Mouse (Mus musculus) layer of hippocampus, adult 9-11 months (tissue): ENCODE measurements at regions not wholly inside any gene's neighbourhood (a gene's known extent, or its start where the extent isn't known, plus 50 kb on each side); places are given as distances from the start of the nearest gene placed in this dataset.
A peak's percentile ranks its signal among the peaks of the same experiment; 100 is the strongest.

Experiments used
- DNase-seq: peaks from one replicate; pipeline ENCODE4 v3.0.0; 2022

DNA sequence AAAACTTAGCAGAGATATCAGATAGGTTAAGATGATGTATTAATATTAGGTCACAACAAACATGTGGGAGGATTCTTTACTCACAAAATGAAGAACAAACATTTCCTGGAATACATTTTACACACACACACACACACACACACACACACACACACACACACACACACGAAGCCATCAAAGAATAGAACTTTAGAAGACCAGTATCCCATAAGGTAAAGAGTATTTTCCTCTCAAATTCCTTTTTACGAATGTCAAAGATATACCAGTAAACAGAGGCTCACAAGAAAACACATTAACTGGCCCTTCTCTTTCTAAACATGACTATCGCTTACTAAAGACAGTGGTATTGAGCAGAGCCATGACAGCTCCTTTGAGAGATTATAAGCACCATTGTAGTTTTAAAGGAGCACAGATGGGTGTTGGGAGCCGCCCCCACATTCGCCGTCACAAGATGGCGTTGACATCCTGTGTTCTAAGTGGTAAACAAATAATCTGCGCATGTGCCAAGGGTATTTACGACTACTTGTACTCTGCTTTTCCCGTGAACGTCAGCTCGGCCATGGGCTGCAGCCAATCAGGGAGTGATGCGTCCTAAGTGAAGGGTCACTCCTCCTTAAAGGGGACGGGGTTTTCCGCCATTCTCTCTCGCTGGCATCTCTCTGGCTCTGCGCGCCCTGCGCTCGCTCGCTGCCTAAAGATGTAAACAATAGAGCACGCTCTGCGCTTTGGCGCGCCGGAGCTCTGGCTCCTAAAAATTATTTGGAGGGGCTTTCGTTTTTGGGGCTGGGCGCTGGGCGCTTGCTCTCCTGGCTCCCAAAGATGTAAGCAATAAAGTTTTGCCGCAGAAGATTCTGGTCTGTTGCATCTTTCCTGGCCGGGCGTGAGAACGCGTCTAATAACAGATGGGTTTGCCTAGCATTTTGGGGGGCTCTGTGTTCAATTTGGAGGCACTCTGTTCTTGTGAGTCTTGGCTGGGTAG, 160.0 kb downstream of the Csl start:
- peak; percentile 73 for DNase-seq

DNA sequence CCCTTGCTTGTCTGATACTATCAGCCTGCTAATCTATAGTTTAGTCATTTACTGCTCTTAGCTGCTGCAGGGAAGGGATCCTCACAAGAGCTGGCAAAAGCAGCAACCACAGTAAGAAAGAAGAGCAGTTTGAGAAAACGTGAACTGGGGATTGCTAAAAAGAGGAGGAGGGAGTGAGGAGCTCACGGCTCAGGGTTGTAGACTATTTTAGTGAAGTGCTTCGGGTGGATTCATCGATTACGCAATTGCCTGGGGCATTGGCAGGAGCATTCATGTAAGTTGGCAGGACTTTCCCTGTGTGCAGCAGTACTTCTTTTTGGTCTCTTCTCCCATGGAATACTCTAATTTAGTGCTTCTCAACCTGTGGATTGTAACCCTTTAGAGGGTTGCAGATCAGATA, 157.1 kb downstream of the Csl start:
- peak; percentile 33 for DNase-seq

DNA sequence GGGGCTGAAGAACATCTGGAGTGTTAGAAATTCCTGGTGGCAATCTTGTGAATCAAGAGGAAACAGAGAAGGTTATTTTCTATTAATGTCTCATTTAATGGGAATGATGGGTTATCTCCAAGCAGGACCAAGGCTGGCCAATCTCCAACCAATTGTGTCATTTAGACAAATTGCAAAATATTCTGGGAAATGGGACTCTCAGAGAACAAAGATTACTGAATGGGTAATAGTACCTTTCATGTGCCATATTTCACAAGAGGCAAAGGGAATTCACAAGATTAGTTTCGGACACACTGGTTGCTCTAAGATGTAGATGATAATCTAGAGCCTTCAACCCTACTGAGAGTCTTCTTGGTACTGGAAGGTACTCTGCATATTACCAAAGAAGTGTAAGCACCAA, 155.3 kb downstream of the Csl start:
- no peak for DNase-seq

DNA sequence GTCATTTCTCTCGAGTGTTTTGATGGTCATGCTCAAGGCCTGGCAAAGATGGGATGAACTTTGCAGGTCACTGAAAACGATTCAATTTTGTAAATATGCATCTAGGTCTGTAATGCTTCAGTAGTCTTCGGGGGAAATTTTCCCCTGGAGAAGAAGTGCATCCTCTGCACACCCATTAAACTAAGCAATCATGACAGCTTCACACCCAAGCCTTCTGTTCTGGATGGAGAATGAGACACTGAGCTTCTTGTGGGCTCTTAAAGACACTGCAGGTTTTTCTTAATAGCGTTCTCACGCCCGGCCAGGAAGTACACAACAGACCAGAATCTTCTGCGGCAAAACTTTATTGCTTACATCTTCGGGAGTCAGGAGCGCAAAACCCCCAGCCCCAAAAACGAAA, 151.0 kb downstream of the Csl start:
- no peak for DNase-seq

DNA sequence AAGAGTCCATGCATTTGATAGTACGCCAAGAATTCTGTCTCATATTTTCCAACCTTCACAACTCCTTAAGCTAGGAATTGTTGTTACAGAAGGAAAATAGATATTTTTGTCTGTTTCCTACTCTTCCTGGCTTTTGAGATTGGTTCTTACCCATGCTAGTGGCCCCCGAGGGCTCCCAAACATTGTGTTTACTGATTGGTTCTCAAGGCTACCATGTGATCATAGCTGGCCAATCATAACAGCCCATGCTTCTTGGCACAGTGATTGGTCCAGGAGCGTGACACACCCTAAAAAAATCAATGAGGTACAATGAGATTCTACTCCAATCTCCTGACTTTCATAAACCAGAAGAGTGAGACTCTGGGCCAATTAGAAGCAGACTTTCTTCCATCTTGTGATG, 150.0 kb downstream of the Csl start:
- no peak for DNase-seq

DNA sequence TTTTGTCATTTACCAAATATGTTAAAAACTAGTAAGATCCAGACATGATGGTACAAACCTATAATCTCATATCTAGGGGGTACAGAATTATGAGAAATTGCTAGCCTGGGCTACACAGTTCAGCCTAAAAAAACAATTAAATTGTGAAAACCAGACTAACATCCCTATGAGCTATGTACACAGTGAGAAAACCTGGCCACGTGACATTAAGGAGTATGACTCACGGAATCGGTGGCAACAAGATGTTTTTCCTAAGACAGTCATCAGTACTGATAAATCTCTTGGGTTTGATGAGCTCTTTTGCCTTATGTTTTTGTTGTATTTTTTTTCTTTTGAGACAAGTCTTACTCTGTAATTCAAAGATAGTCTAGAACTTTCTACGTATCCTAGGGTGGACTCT, 148.6 kb downstream of the Csl start:
- DNase-seq, result no peak

DNA sequence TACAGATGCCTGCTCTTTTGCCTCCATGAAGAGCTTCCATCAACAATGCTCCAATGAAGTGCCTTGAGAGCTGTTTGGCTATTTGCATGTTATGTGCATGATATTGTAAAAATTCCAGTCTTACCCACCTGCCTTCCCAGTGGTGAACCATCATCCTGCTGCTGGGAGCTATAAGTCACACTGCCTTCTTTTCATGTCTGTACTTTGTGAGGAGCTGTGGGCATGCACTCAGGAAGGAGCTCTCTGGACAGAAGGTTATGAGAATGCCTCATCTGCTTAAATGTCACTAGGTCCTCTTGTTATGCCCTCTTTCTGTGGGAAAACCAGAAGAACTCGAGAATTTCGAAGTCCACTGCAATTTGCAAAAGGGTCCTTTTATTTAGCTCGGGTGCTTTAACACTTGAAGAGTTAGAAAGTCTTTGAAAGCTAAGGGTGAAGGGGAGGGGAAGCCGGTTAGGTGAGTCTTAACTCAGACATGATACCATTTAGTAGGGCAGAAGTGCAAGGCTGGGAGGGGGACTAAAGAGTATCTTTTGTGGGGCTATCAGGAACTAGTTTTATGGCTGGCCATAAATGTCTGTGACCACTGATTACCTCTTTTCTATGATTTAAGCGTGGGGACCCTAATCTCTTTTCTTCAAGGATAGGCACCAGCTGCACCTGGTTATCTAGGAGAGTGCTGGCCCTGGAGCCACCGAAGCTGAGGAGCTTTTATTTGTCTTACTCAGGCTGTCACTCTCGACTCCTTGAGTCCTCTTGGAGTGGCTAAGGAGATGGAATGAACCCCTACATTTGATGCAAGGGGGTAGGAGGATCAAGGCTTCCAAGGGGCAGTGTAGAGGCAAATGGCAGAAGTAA, 144.8 kb downstream of the Csl start:
- no peak for DNase-seq

DNA sequence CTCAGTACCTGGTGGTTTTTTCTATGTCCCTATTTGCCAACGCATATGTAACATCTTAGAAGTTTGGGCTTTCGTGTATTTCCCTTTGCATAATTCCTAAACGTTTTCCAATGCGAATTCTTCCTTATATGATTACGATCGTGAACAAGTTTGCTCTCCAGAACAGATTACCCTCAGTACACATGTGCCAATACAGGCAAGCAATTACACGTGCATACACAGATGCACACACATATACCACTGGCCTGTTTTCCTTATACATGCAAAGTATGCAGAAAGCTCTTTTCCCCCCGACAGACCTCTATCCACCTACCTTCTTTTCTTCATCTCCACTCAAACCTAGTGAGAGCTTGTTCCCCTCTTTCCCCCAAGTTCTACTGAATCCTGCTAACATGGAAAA, 144.1 kb downstream of the Csl start:
- no peak for DNase-seq

DNA sequence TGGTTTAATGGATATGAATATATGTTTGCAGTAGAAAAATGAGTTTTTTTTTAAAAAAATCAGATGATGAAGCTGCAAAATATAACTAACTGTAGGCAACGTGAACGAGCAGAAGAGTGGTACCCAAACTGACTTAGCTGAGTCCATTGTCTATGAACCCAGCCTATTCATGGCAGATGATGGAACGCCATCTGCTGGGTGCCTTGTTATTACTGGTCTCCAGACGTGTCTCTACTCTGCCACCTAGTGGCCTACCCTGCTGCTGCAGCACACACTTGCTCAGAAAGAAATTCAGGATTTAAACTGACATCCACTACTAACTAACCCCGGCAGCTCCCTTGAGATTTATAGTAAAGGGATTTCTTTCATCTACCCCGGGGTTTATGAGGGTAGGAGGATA, 143.7 kb downstream of the Csl start:
- peak; percentile 92 for DNase-seq

DNA sequence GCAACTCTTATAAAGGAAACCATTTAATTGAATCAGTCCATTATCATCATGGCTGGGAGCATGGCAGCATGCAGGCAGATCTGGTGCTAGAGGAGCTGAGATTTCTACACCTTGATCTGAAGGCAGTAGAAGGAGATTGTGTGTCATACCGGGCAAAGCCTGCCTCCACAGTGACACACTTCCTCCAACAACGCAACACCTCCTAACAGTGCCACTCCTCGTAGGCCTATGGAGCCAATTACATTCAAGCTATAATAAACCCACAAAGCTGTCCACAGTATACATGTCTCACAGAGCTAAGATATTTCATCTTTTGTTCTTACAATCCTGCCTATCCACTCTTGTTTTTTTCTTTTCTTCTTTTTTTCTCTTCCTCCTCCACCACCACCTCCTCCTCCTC, 141.8 kb downstream of the Csl start:
- no peak for DNase-seq

DNA sequence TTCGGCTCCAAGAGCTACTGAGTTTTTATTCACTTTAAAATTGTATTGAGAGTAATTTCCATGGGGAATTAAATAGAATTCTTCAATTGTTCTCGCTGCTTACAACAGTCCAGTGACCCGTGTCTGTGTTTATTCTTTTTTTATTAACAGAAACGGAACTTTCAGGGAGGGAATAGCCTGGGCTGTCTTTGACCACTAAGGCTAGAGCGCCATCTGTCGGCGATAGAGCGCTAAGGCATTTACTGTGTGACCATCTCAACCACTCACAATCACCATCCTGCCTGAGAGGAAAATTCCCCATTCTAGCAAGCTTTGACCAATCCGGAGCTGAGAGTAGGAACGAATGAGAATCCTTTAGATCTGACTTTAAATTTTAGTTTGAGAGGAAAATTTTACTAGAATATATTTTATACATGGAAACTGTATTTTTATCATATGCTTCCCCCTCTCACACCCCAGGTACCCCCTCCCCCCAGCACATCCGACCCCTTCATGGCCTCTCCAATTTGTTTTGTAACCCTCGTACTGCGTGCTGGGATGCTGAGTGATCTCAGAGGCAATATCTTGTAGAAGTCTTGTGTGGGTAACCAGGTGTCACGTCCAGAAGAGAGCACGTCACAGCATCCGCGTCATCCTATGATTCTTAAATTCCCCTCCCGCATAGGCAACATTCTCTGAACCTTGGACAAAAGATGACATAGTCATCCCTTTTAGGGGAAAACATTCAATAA, 139.9 kb downstream of the Csl start:
- DNase-seq, result peak; percentile 52

DNA sequence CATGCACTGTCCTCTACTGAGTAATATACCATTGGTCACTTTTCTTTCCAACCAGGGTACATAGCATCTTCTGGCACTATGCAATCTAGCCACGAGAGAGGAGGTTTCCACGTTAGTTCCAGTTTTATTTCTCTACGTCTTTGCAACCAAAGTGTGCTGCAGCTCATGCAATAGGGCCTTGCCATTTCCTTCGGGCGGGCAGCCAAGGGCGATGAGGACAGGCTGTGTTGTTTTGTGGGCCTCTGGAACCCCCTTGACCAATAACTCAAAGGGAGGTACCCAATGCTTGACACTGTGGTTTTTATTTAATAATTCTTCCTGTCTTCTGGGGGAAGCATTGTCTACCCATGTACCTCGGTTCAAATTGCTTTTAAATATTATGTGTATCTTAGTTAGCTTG, 139.0 kb downstream of the Csl start:
- no peak for DNase-seq

DNA sequence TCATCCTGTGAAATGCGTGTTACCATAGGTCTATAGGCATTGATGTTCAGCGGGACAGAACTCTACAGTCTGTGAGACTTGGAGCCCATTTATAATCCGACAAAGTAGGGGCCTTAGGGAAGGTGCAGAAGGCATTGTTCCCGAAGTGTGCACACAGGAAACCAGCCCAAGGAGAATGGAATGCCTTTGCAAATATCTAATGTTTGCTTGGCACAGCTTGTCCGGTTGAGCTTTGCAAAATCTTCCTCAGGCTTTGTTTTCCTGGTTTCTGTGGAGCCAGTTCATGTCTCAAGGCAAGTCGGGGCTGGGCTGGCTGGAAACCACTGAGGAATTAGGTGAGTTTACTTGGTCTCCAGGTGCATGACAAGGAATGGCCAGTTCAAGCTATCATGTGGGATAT, 132.1 kb downstream of the Csl start:
- DNase-seq, result no peak

DNA sequence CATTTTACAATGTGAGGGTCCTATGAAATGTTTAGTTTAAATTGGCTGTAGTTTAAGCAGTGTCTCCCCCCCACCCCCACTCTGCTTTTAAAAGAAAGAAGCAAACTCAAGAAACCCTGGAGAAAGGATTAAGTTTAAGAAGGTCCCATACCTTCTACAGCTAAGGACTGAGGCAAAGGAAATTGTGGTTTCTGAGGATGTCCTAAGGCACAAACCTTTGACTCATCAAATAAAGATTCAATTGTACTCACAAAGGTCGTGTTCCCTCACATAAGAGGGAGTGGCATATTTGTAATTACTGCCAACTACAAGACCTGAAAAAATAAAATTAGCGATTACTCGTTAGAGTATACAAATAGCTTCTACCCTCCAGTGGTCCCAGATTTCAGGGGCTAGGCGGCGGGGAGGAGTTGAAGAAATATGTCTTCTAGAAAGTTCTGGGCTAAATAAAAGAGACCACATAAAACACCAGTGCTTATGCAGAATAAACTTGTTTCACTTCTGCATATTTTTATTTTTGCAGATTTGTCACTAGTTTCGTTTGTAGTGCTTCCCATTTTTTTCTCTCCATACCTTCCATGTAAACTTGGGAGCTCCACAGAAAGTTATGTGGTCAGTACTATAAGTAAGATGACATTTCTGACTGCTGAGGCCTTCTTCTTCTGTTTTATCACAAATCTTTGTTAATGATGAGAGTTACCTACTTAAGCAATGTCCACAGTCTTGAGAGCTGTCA, 127.0 kb downstream of the Csl start:
- DNase-seq, result no peak

DNA sequence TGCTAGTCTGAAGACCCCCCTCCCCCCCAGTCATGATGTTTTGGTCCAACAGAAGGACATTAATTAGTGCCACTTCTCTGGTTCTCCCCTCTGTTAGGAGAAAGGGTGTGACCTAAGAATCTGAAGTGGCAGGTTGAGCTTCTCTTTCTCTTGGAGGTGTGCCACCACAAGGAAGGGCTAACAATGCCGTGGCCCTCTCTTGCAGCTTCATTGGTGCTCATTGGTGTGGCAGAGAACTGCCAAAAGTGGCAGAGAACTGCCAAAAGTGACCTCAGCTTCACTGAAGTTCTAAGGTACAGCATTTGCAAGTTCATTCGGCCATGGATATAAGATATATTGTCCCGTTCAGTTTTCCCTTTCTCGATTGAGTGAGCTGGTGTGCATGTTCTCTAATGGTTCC, 123.7 kb downstream of the Csl start:
- no peak for DNase-seq

DNA sequence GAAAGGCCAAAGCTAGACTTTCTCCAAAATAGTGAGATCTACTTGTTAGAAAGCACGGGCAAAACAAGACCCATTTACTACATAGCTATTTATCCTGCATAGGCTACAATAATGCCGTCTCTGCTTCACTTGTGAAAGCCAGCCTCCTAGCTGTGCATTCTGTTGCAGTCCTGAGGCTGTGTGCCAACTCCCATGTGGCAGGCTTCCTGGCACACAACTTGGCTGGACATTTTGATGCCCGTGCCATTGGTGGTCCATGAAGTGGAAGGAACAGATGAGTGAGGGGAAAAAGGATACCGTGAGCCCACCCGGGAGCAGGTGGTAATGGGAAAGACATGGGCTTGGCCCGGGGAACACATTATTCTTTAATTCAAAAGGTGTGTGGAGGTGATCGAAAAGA, 120.4 kb downstream of the Csl start:
- no peak for DNase-seq

DNA sequence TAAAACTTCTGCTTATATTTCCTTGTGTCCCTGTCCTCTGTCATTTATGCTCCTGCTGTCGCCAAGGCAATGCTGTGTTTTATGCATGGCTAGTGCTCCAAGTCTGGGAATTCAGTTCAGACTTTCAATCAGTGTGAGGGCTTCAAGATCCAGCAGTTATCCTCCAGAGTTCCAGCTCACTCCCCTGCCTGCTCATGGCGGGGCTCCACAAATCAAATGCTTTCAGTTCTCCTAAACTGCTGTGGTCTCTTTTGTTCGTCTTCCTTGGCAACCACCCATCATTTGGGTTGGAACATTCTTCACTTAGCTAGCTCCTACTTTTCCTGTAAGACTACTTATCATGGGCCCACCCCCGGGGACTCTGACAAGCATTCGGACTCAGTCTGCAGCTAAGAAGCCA, 120.0 kb downstream of the Csl start:
- DNase-seq, result no peak

DNA sequence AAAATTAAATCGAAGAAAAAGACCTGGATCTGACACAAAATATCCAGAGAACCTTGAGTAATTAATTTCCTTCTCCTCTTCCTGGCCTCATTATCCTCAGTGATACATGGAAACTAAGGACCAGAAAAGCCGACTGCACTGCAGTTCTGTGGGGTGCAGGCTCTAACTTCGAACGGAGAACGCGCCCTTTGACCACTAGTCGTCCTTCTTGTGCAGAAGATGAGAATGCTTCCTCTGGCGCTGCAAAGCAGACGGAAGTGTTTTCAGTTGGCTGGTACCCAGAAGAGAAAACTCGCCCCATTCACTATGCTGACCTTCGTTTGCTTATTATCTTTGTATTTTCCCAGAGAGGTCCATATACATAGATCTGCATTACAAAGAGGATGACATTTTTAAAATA, 117.7 kb downstream of the Csl start:
- peak; percentile 37 for DNase-seq

DNA sequence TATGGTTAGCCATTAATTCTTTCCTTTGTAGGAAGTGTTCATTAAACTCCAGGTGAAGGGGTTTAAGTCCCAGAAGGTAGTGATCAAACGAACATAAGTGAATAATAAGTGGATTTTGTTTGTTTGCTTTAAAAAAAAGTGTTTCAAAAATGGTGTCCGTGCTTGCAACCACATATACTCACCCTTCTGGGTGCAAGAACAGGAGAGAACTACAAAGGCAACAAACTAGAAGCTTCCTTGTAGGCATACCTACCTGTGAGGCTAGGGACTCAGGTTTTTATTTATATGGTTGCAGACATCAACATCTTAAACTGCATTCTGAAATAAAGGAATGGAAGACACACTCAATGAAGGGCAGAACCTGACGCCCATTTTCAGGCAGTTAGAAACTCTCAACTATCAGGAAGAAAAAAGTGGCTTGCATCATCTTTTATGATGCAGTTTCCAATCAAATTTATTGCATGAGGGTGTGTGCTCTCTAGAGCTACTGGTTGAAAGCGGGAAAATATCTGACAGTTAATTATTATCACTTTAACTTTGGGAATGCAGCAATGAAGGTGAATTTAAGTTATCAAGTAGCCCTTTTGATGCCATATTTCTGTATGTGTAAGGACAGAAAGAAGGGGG, 117.1 kb downstream of the Csl start:
- DNase-seq, result no peak

DNA sequence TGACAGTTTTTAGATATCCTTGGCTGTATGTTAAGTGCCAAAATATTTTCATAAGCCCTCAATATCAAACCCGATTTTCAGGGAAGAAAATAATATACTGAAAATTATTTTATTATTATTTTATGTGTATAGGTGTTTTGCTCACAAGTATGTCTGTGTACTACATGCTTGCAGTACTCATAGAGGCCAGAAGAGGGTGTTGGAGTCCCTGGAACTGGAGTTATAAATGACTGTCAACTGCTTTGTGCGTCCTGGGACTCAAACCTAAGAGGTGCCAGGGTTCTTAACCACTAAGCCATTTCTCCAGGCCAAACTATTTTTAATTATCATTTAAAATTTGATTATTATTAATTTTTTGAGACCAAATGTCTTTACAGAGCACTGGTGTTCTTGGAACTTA, 114.5 kb downstream of the Csl start:
- DNase-seq, result no peak

DNA sequence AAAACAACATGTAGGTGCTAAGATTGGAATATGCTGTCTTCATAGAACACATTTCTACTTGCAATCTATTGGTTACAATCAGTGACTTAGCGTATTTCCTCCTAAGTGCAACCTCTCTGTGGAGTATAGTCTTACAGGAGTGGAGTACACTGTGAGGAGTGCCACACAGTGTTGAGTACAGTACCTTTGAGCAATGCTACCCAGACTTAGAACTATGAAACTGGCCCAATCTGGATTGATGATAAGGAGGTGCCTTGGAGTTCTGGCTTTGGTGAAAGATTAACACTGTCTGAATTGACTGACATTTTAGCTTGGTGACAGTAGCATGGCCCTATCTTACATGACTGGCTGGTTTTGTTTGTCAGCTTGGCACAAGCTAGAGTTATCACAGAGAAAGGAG, 107.4 kb downstream of the Csl start:
- DNase-seq, result no peak

DNA sequence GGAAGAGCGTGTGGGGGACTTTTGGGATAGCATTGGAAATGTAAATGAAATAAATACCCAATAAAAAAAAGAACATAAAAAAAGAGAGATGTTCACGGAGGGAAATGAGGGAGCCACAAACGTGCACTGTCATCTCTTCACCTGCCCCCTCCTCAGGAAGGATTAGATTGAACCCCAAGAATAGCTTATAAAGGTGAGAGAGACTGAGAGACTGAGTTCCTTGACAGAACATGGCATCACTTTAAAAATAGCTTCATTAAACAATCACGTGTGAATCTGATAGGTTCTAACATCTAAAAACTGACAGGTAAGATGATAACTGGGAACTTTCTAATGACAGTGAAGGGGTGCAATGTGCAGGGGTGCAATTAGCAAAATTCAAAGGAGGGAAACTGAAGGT, 105.2 kb downstream of the Csl start:
- no peak for DNase-seq
